Mouse (Mus musculus) WW6 (cell line): Measurements from ENCODE around the gene Cep112.

Experiments
- DNase-seq: peaks from one replicate; pipeline ENCODE4 v3.0.0-alpha.2; 2013; ENCODE audit warnings: low read depth, low spot score

Cep112 gene

DNA sequence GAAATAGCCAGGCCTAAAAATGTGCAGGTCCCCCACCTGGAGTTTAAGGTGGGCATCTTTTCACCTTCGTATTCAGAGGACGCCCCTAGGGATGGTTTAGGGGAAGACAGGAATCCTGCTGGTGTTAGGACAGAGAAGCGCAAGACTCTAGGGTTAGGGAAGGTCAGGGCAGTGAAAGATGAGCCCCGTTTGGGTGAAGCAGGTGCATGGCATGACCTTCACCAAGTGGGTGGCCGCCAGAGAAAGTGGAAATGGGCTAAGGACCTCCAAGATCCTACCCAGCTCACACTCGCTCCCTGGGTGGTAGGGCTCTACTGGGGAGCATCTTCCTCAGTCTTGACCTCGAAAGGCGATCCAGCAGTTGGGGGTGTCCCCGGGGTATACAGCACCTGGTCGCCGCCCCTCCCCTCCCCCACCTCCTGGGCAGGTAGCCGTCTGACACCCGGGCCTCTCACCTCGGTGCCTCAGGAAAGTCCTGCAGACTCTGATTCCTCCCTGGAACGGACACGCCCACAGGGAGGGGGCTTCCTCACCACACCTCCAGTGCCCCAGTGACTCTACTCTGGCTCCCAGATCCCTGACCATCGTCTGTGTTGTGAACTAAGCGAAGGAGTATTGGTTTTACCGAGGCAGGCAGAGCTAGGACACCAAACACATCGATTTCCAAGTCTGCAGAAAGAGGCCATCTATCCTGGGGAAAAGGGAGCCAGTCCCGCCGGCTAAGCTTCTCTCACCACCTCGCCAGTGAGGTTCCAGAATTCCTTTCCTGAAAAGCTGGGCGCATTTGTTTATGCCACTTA lies 484.6 kb downstream of the Cep112 start:
- no peak for DNase-seq
